Mouse (Mus musculus) T-helper 2 cell (primary cell): ENCODE data around the gene Ralgds.

Experiments
- in situ Hi-C: fragments of 300-600 bp; cut with MboI, MseI; formaldehyde crosslinking; loops from one replicate; pipeline ENCODE4 v1.15.1; 2025; ENCODE audit warnings: high pct_unique_total_duplicates

Gene Ralgds

GRCm38 (mm10) chr2:28532938-28533771 is 20.2 kb downstream of the Ralgds start:
- in situ Hi-C loops, result no loop called here

- in situ Hi-C loops, result no loop called here
These were observed 21.0 kb downstream of the Ralgds start for GRCm38 (mm10) chr2:28533901-28534435.

DNA sequence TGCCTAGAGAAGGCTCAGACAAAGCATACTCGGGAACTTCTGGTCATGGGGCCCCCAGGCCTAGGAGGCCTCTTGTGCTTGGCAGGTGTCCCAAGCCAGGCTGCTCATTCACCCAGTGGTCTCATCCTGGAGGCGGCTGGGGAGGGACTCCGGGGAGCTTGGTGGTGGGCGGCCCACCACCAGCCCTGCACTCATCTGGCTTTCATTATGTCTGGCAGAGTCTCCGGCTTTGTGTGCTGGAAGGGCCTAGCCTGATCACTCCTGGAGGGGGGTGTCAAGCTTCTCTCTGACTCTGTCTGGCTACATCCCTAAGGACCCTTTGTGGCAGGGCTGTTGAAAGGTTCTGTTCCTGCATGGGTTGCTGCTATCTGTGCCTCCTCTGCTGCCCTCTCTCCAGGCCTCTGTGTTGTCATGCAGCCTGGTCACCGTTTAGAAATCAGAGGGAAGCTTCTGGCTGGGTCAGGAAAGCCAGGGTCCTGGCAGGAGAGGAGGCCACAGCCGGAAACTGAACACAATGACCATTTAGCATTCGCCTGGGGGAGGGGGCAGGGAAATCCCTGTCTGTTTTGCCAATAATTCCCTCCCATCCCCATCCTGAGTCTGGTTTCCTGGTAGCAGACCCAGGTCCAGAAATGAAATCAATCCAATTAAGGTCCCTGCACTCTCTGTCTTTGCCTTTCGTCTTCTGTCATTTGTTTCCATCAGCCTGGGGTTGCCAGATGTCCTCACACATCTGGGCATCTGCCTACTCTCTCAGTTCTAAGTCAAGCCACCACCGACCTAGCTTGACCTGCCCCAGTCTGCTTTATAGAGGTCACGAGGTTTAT is 21.7 kb downstream of the Ralgds start:
- in situ Hi-C loops, result no loop called here

- in situ Hi-C loops, result no loop called here
These were observed 22.3 kb downstream of the Ralgds start for GRCm38 (mm10) chr2:28535263-28535540.

DNA sequence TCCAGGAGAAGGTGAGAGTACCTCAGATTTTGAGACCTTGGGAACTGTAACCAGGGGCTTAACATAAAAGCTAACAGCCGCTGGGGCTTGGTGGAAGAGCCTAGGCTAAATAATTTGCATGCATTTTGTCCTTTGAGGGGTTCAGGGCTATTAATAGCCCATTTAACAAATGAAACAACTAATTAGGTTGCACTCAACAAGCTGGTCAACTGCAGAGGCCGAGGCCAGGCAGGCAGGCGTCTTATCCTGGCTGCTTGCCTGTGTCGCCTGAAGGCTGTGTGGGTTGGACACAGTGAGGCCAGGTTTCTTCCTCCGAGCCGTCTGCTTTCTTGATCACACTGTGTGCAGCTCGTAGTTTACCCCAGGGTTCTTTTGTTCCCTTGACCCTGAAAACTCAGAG is 22.7 kb downstream of the Ralgds start:
- in situ Hi-C loops, result no loop called here

GRCm38 (mm10) chr2:28536166-28536565 is 23.2 kb downstream of the Ralgds start:
- in situ Hi-C loops, result no loop called here

GRCm38 (mm10) chr2:28536766-28537633 is 24.1 kb downstream of the Ralgds start:
- in situ Hi-C loops, result no loop called here

DNA sequence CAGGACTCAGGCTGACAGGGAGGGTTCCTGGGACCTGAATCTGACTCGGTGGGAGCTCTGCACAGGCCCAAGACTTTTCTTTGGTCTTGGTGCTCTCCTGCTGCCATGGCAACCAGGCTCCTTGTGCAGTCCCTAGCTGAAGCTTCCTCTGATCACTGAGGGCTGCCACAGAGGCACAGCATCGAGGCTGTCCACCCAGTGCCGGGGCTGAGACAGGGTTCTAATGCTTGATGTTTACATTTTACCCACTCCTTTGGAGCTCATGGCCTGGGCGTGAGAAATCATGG is 24.7 kb downstream of the Ralgds start:
- in situ Hi-C loops, result no loop called here

DNA sequence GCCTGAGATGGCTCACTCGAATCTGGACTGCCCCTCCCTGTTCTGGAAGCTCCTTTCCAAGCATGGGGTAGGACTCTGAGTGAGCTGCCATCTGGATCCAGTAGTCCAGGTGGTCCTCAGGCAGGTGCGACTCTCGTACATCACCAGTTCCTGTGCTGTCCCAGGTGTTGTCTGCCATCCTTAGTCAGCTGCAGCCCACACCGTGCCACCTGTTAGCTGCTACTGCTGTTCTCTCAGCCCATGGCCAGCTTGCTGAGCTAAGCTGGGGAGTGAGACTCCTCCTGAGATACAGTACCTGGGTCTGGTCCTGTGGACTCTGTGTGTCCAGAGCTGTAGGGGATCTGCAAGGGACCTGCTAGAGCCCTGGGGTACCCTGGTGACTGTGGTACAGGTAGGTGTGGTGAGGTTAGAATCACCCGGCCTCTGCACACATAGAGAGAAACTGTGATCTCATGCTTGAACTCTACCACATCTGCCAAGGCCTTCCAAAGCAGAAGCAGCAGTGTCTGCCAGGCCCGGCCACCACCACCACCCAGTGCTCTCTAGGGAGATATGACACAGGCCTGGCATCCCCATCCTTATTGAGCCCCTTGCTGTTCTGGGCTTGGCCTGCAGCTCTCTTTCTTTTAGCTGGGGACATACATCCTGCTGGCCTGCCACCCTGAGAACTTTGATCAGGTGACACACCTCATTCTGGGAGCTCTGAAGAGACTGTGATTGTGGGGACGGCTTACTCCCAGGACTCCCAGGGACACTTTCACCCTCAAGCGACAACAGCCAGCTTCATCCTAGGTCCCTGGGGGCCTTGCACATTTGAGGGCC is 25.3 kb downstream of the Ralgds start:
- in situ Hi-C loops, result no loop called here

GRCm38 (mm10) chr2:28538817-28539128 is 25.8 kb downstream of the Ralgds start:
- in situ Hi-C loops, result no loop called here

DNA sequence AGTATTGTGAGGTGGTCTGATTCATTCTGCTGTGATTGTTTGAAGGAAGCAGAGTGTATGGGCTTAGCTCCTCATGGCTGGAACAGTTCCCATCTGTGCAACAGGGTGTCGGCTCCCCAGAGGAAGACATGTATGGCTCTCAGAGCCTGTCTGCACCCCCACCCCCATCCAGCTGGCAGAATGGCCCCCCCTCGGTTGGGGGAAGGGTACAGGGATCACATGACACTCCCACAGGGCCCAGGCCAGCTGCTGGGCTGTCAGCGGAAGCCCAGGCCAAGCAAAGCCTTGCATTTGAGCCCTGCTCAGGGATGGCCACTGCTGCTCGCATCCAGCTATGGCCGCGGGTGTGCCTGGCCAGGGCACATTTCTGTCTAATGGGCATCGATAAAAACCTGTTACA is 26.3 kb downstream of the Ralgds start:
- in situ Hi-C loops, result no loop called here

DNA sequence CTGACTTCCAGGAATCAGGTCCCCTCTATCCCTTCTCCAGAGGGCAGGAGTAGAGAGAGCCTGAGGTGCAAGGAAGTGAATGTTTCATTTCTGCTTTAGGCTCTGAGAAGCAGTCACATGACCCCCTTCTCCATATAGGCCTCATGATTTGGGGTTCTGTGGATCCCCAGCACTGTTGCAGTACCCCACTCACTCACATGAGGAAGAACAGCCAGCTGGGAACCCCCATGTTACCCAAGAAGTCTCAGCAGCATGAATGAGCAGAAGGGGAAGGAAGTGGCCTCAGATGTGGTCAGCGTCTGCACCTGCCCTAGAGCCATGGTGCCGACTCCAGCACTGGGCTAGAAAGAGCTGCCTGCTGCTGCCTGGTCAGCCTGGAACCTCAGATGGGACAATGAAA is 27.0 kb downstream of the Ralgds start:
- in situ Hi-C loops, result no loop called here

GRCm38 (mm10) chr2:28540587-28541227 is 27.8 kb downstream of the Ralgds start:
- in situ Hi-C loops, result no loop called here

- in situ Hi-C loops, result no loop called here
These were observed 31.0 kb downstream of the Ralgds start for GRCm38 (mm10) chr2:28543894-28544293.

GRCm38 (mm10) chr2:28545976-28546375 is 33.1 kb downstream of the Ralgds start:
- in situ Hi-C loops, result loop anchor here (5.0 kb wide), 1 partner anchor 34 kb away; the partner anchor contains the start of gene Ralgds

DNA sequence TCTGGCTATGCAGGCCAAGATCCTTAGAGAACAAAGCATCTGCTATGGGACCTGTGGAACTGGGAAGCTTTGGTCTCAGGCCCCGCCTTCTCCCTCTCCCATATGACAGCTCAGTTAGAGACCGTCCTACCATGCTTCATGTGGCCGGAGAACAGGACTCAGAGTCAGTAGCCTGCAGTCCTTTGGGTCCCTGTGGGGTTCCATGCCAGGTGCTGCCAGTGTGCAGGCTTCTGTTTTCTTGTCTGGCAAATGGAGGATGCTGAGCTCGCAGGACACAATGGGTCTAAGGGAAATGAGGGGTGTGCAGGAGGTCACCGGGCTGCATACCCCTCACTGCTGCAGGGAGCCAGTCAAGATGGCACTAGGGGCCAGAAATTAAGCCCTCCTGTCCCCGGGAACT is 33.6 kb downstream of the Ralgds start:
- in situ Hi-C loops, result loop anchor here (5.0 kb wide), 1 partner anchor 34 kb away; the partner anchor contains the start of gene Ralgds

DNA sequence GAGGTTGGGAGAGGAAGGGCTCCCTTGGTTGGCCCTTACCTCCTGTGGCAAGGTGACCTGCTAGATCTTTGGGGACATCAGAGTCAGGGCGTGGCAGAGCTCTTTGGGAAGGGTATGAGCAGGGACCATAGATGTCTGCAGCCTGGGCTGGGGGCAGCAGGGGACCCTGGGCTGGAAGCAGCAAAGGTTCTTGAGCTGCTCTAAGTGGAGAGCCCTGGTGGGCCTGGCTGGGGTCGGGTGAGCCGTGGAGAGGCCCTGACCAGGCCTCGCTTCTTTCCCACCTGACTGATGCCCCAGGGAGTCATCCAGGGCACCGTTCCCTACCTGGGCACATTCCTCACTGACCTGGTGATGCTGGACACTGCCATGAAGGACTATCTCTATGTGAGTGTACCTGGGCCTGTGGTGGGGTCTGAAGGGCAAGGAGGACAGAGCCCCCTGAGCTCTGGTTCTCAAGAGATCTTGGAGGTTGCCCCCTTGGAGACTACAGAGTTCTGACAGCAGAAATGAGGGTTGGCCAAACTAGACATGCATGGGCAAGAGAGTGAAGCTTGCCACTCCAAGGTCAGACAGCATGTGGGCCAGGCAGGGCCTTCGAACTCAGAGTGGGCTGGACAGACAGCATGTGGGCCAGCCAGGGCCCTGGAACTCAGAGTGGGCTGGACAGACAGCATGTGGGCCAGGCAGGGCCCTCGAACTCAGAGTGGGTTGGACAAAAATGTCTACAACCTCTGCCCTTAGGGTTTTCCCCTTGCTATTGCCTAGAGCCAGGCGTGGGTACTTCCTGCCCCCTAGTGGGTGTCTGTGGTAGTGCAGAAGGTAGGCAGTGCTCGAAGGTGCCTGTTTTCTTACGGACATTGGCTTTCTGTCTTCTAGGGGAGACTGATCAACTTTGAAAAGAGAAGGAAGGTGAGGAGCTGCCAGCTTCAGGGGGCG is 34.6 kb downstream of the Ralgds start:
- in situ Hi-C loops, result loop anchor here (5.0 kb wide), 1 partner anchor 35 kb away; the partner anchor contains the start of gene Ralgds

DNA sequence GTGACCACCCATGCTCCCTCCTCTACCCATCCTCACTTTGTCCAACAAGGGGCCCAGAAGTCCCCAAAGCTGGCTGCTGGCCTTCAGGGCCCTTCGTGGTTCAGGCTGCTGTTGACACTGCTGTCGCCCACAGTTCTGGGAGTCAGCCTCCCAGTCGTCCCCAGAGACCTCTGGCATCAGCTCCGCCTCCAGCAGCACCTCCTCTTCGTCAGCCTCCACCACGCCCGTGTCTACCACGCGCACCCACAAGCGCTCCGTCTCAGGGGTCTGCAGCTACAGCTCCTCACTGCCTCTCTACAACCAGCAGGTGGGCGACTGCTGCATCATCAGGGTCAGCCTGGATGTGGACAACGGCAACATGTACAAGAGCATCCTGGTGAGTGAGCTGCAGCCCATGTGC is 36.2 kb downstream of the Ralgds start:
- in situ Hi-C loops, result loop anchor here (5.0 kb wide), 1 partner anchor 37 kb away; the partner anchor contains the start of gene Ralgds

- in situ Hi-C loops, result no loop called here
These were observed 39.4 kb downstream of the Ralgds start for GRCm38 (mm10) chr2:28552301-28552700.
